Mouse (Mus musculus): Measurements from ENCODE around the gene Ghdc. TPM values are rescaled to one million over a fixed set of nuclear protein-coding genes. Genes with fewer than 3 reads are reported as not detected.

Gene Ghdc
- total RNA-seq, 1 experiment from 2014 or later = 2.4 TPM

- ATAC-seq (replicated peaks in 1 of 2; ENCODE audit: insufficient read depth in 1 of 2, low FRiP score in 2 of 2, low TSS enrichment in 1 of 2, low read depth in 1 of 2, poor library complexity in 2 of 2, severe bottlenecking in 2 of 2) = no peak
Observed at GRCm38 (mm10) chr11:100735954-100736745, 34.6 kb downstream of the Ghdc start.

GRCm38 (mm10) chr11:100735134-100735865, 35.5 kb downstream of the Ghdc start:
- ATAC-seq (replicated peaks in 1 of 2; ENCODE audit: insufficient read depth in 1 of 2, low FRiP score in 2 of 2, low TSS enrichment in 1 of 2, low read depth in 1 of 2, poor library complexity in 2 of 2, severe bottlenecking in 2 of 2) = no peak

GRCm38 (mm10) chr11:100730477-100731205, 40.1 kb downstream of the Ghdc start:
- no peak for ATAC-seq (replicated peaks in 1 of 2; ENCODE audit: insufficient read depth in 1 of 2, low FRiP score in 2 of 2, low TSS enrichment in 1 of 2, low read depth in 1 of 2, poor library complexity in 2 of 2, severe bottlenecking in 2 of 2)

- ATAC-seq (replicated peaks in 1 of 2; ENCODE audit: insufficient read depth in 1 of 2, low FRiP score in 2 of 2, low TSS enrichment in 1 of 2, low read depth in 1 of 2, poor library complexity in 2 of 2, severe bottlenecking in 2 of 2) = no peak
Observed at GRCm38 (mm10) chr11:100729976-100730375, 40.8 kb downstream of the Ghdc start.

- ATAC-seq (replicated peaks in 1 of 2; ENCODE audit: insufficient read depth in 1 of 2, low FRiP score in 2 of 2, low TSS enrichment in 1 of 2, low read depth in 1 of 2, poor library complexity in 2 of 2, severe bottlenecking in 2 of 2) = no peak
Observed at GRCm38 (mm10) chr11:100728601-100729000, 42.2 kb downstream of the Ghdc start.

GRCm38 (mm10) chr11:100727201-100727600, 43.6 kb downstream of the Ghdc start:
- no peak for ATAC-seq (replicated peaks in 1 of 2; ENCODE audit: insufficient read depth in 1 of 2, low FRiP score in 2 of 2, low TSS enrichment in 1 of 2, low read depth in 1 of 2, poor library complexity in 2 of 2, severe bottlenecking in 2 of 2)

- ATAC-seq (replicated peaks in 1 of 2; ENCODE audit: insufficient read depth in 1 of 2, low FRiP score in 2 of 2, low TSS enrichment in 1 of 2, low read depth in 1 of 2, poor library complexity in 2 of 2, severe bottlenecking in 2 of 2) = 0 out of 4 replicates have a peak, but pooled peaks of 1 of the 2 experiments have one; percentile 5
Observed at GRCm38 (mm10) chr11:100724919-100725512, 45.7 kb downstream of the Ghdc start.

- ATAC-seq (replicated peaks in 1 of 2; ENCODE audit: insufficient read depth in 1 of 2, low FRiP score in 2 of 2, low TSS enrichment in 1 of 2, low read depth in 1 of 2, poor library complexity in 2 of 2, severe bottlenecking in 2 of 2) = 0 out of 4 replicates have a peak, but pooled peaks of 1 of the 2 experiments have one; percentile 15
Observed at GRCm38 (mm10) chr11:100722493-100723028, 48.2 kb downstream of the Ghdc start.

GRCm38 (mm10) chr11:100721776-100722492, 48.8 kb downstream of the Ghdc start:
- ATAC-seq (replicated peaks in 1 of 2; ENCODE audit: insufficient read depth in 1 of 2, low FRiP score in 2 of 2, low TSS enrichment in 1 of 2, low read depth in 1 of 2, poor library complexity in 2 of 2, severe bottlenecking in 2 of 2) = peak in 1 of 2 experiments; percentile 54; a peak in 2 of 4 replicates

GRCm38 (mm10) chr11:100721254-100721653, 49.5 kb downstream of the Ghdc start:
- ATAC-seq (replicated peaks in 1 of 2; ENCODE audit: insufficient read depth in 1 of 2, low FRiP score in 2 of 2, low TSS enrichment in 1 of 2, low read depth in 1 of 2, poor library complexity in 2 of 2, severe bottlenecking in 2 of 2) = no peak; a peak in 1 of 4 replicates

GRCm38 (mm10) chr11:100720345-100720744, 50.4 kb downstream of the Ghdc start:
- no peak for ATAC-seq (replicated peaks in 1 of 2; ENCODE audit: insufficient read depth in 1 of 2, low FRiP score in 2 of 2, low TSS enrichment in 1 of 2, low read depth in 1 of 2, poor library complexity in 2 of 2, severe bottlenecking in 2 of 2)

- no peak for ATAC-seq (replicated peaks in 1 of 2; ENCODE audit: insufficient read depth in 1 of 2, low FRiP score in 2 of 2, low TSS enrichment in 1 of 2, low read depth in 1 of 2, poor library complexity in 2 of 2, severe bottlenecking in 2 of 2)
Observed at GRCm38 (mm10) chr11:100719893-100720292, 50.9 kb downstream of the Ghdc start.

GRCm38 (mm10) chr11:100719312-100719711, 51.4 kb downstream of the Ghdc start:
- ATAC-seq (replicated peaks in 1 of 2; ENCODE audit: insufficient read depth in 1 of 2, low FRiP score in 2 of 2, low TSS enrichment in 1 of 2, low read depth in 1 of 2, poor library complexity in 2 of 2, severe bottlenecking in 2 of 2) = no peak

- ATAC-seq (replicated peaks in 1 of 2; ENCODE audit: insufficient read depth in 1 of 2, low FRiP score in 2 of 2, low TSS enrichment in 1 of 2, low read depth in 1 of 2, poor library complexity in 2 of 2, severe bottlenecking in 2 of 2) = no peak
Observed at GRCm38 (mm10) chr11:100718866-100719265, 51.9 kb downstream of the Ghdc start.

GRCm38 (mm10) chr11:100718462-100718861, 52.3 kb downstream of the Ghdc start:
- no peak for ATAC-seq (replicated peaks in 1 of 2; ENCODE audit: insufficient read depth in 1 of 2, low FRiP score in 2 of 2, low TSS enrichment in 1 of 2, low read depth in 1 of 2, poor library complexity in 2 of 2, severe bottlenecking in 2 of 2)

GRCm38 (mm10) chr11:100716649-100717048, 54.1 kb downstream of the Ghdc start:
- no peak for ATAC-seq (replicated peaks in 1 of 2; ENCODE audit: insufficient read depth in 1 of 2, low FRiP score in 2 of 2, low TSS enrichment in 1 of 2, low read depth in 1 of 2, poor library complexity in 2 of 2, severe bottlenecking in 2 of 2)
